Mouse (Mus musculus): ENCODE results near the gene Kcnd1. TPM values are rescaled to one million over a fixed set of nuclear protein-coding genes. Genes with fewer than 3 reads are reported as not detected.

Gene Kcnd1
- polyA plus RNA-seq, 1 experiment: 6.2 TPM

DNA sequence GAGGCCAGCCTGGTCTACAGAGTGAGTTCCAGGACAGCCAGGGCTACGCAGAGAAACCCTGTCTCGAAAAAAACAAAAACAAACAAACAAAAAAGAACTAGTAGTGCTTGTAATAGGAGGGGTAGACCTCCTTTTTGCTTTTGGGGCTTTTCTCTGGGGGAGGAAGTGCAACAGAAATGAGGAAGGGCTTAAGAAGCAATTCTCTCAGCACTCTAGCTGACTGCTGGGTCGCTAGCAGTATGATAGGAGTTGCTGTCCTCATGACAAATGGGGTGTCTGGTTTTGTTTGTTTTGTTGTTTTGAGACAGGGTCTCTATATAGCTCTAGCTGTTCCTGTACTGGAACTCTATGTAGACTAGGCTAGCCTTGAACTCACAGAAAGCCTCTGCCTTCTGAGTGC lies 42.5 kb downstream of the Kcnd1 start:
- TF ChIP-seq CTCF (IDR thresholded peaks at IDR 0.05; ENCODE audit: borderline replicate concordance, extremely low read depth, insufficient read depth, insufficient read length) (no peak), POLR2A (IDR thresholded peaks at IDR 0.05; ENCODE audit: borderline replicate concordance, extremely low read depth, insufficient read depth, insufficient read length, poor library complexity, severe bottlenecking) (no peak)

DNA sequence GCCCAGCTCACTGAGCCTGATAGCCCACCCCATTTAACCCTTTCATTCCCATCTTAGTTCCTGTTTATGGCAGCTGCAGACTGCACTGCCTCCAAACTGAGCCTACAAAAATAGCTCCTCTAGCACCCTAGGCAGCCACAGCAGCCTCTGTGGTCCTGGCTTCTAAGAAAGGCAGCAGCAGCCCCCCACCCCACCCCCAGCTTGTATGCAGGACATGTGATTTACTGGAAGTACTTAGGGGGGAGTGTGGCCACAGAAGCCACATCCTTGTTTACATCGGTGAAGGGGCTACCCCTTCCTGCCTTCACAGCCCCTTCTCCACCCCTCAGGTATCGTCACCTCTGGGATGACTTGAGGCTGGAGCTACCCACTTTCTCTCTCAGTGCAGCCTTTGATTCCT lies 43.3 kb downstream of the Kcnd1 start:
- TF ChIP-seq CTCF (IDR thresholded peaks at IDR 0.05; ENCODE audit: borderline replicate concordance, extremely low read depth, insufficient read depth, insufficient read length) (no peak), POLR2A (IDR thresholded peaks at IDR 0.05; ENCODE audit: borderline replicate concordance, extremely low read depth, insufficient read depth, insufficient read length, poor library complexity, severe bottlenecking) (no peak)
- no peak for DNase-seq (ENCODE audit: low read depth)

More for the DNA sequence above, 42.5 kb downstream of the Kcnd1 start:
- no peak for DNase-seq (ENCODE audit: low read depth)

DNA sequence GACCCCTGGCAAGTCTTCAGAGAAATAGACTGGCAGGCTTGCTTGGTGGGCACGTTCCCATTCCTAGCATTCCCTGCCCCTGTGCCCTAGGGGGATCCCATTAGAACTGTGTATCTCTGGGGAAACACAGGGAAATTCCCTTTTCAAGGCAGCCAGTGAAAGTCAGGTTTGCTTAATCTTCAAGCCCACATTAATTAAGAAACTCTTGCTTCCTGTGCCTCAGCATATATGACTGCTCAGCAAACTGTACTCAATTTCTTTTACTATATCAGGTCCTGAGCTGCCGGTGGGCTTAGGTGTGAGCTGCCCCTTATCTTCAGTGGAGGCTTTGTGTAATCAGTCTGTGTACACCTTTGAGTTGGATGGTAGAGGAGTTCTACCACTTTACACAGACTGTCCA lies 43.7 kb downstream of the Kcnd1 start:
- no peak for TF ChIP-seq POLR2A (IDR thresholded peaks at IDR 0.05; ENCODE audit: borderline replicate concordance, extremely low read depth, insufficient read depth, insufficient read length, poor library complexity, severe bottlenecking)
- TF ChIP-seq CTCF (IDR thresholded peaks at IDR 0.05; ENCODE audit: borderline replicate concordance, extremely low read depth, insufficient read depth, insufficient read length): no peak
- DNase-seq (ENCODE audit: low read depth): no peak

DNA sequence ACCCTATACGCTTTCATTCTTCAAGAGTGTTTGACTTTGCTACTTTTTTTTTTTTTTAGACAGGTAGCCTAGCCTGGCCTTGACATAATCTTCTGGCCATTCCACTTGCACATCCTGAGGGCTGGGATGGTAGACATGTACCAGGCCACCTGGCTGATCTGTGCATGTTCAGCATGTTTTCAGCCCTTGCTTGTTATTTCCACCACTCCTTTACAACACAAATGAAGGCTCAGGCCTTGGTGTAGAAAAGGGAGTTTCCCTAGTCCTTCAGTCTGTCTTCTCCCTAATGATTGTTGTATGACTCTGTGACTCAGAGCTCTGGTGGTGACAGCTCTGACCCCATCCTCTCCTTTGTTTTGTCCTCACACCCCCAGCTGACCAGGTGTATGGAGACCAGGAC lies 45.1 kb downstream of the Kcnd1 start:
- DNase-seq (ENCODE audit: low read depth): no peak
- no peak for TF ChIP-seq CTCF (IDR thresholded peaks at IDR 0.05; ENCODE audit: borderline replicate concordance, extremely low read depth, insufficient read depth, insufficient read length)

DNA sequence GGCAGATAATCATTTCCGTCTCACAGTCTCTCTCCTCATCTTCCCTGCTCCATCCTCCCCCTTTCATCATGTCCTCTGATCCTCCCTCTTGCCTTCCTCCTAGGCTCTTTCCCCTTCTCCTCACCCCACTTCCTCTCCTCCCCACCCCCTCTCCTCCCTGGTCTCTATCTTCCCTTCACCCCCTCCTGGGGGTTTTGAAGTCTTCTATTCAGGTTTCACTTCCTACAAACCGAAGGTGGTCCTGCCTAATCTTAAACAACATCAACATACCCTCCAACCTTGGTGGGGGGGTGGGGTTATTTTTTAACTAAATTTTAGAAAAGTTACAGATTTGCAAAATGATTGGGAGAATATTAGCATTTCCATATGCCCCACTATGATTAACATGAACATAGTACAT lies 46.4 kb downstream of the Kcnd1 start:
- no peak for DNase-seq (ENCODE audit: low read depth)
- TF ChIP-seq POLR2A (IDR thresholded peaks at IDR 0.05; ENCODE audit: borderline replicate concordance, extremely low read depth, insufficient read depth, insufficient read length, poor library complexity, severe bottlenecking) (no peak), CTCF (IDR thresholded peaks at IDR 0.05; ENCODE audit: borderline replicate concordance, extremely low read depth, insufficient read depth, insufficient read length) (no peak)

DNA sequence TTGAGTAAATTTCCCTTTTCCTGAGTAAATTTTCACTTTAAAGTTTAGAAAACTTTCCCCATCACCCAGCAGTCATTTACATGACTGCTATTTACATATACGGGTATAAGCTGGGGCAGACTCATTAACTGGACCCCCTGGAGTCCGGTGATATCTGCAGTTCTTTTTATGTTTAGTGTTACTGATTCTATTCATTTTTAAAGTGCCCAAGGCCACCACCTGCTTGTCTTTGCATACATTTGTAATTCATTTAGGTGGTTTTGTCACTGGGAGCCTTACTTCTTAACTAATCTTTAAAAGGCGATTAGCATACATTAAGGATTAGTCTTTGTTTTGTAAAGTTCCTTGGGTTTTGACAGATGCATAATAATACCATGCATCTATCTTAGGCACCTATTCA lies 47.7 kb downstream of the Kcnd1 start:
- DNase-seq (ENCODE audit: low read depth): peak; percentile 49
- no peak for TF ChIP-seq POLR2A (IDR thresholded peaks at IDR 0.05; ENCODE audit: borderline replicate concordance, extremely low read depth, insufficient read depth, insufficient read length, poor library complexity, severe bottlenecking)
- no peak for TF ChIP-seq CTCF (IDR thresholded peaks at IDR 0.05; ENCODE audit: borderline replicate concordance, extremely low read depth, insufficient read depth, insufficient read length)

DNA sequence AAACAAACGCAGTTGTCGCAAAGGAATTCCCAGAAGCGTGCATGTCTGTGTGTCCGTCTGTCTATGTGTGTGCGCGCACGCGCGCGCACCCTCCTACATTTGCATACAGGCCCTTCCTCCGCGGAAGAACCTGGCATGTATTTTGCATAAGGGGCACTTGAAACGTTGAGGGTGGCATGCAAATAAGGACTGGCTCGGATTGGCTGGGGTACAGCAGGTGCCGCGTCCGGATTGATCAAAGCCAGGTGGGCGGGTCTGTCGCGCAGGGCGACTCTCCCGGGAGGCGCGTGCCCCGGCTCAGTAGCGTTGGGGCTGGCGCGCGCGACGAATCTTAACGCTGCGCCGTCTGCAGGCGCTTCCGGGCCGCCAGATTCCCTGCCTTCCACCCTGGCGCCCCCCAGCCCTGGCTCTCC lies 55.9 kb downstream of the Kcnd1 start, which contains the start of gene Pim2:
Pim2 (plus strand) TSS at position 256 of the 413 bp plus-strand sequence.
- no peak for TF ChIP-seq POLR2A (IDR thresholded peaks at IDR 0.05; ENCODE audit: borderline replicate concordance, extremely low read depth, insufficient read depth, insufficient read length, poor library complexity, severe bottlenecking)
- no peak for TF ChIP-seq CTCF (IDR thresholded peaks at IDR 0.05; ENCODE audit: borderline replicate concordance, extremely low read depth, insufficient read depth, insufficient read length)

DNA sequence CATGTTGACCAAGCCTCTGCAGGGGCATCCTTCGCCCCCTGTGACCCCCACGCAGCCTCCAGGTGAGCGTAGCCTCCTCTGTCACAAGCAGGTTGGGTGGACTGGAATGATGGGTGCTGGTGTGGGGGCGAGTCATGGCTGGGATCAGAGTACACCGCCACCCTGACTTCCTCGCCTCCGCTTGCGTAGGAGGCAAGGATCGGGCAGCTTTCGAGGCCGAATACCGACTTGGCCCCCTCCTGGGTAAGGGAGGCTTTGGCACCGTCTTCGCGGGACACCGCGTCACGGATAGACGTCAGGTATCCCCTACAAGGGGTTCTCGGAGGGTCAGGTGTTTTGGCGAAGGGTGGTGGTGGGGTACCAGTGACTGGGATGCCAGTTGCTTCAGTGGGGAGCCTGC lies 56.4 kb downstream of the Kcnd1 start:
- peak; percentile 11 for DNase-seq (ENCODE audit: low read depth)

More for the DNA sequence above, 55.9 kb downstream of the Kcnd1 start, which contains the start of gene Pim2:
- peak; percentile 94 for DNase-seq (ENCODE audit: low read depth)

DNA sequence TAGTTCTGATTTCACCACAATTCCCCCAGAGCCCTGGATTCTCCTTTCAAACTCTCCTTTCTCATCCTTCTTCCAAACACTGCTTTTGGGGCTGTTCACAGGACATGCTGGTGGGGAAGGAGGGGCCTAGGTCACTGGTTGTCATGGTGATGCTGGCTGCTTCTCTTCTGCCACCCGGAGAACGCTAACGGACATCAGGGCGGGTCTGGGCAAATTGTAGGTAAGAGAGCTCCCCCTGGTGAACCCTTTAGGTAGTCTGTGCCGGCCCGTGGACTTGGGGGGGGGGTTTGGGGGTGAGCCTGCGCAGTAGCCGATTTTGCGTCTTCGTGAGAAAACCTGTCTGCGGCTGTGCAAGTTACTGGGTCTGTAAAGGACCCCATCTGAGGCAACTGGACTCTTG lies 57.7 kb downstream of the Kcnd1 start:
- DNase-seq (ENCODE audit: low read depth): peak; percentile 90
- TF ChIP-seq POLR2A (IDR thresholded peaks at IDR 0.05; ENCODE audit: borderline replicate concordance, extremely low read depth, insufficient read depth, insufficient read length, poor library complexity, severe bottlenecking): no peak
- TF ChIP-seq CTCF (IDR thresholded peaks at IDR 0.05; ENCODE audit: borderline replicate concordance, extremely low read depth, insufficient read depth, insufficient read length): peak; percentile 54

More for the DNA sequence above, 56.4 kb downstream of the Kcnd1 start:
- TF ChIP-seq POLR2A (IDR thresholded peaks at IDR 0.05; ENCODE audit: borderline replicate concordance, extremely low read depth, insufficient read depth, insufficient read length, poor library complexity, severe bottlenecking): no peak
- TF ChIP-seq CTCF (IDR thresholded peaks at IDR 0.05; ENCODE audit: borderline replicate concordance, extremely low read depth, insufficient read depth, insufficient read length): no peak

DNA sequence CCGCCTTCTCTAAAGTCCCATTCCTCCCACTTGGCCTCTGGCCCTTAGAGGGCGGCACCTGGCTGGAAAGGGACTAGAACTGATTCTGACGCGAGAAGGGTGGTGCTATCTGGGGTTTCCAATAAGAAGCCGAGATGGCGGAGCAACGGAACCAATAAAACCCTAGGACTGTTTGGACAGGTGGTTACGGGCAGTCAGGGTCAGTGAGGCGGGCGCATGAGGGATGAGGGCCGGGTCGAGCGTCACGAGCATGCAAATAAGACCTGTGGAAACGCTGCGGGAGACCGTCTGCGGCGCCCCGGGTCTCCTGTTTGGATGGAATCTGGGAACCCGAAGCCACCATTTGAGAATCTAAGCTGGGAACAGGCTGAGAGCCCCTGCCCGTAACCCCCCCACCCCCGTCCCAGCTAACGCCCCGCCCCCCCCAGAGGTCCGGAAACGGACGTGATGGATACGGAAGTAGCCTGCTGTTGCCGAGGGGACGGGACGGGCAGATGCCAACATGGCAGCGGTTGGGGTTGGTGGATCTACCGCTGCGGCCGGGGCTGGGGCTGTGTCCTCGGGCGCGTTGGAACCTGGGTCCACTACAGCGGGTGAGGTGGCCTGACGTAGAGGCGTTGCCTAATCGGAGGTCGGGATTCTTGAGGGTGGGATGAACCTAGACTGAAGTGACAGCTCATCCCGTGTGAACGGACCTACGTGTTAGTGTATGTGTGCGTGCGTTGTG lies 61.9 kb downstream of the Kcnd1 start, which contains the start of gene Slc35a2:
Slc35a2 (plus strand) TSS at position 188 of the 727 bp plus-strand sequence.
- peak; percentile 91 for DNase-seq (ENCODE audit: low read depth)
- TF ChIP-seq POLR2A (IDR thresholded peaks at IDR 0.05; ENCODE audit: borderline replicate concordance, extremely low read depth, insufficient read depth, insufficient read length, poor library complexity, severe bottlenecking): no peak
- no peak for TF ChIP-seq CTCF (IDR thresholded peaks at IDR 0.05; ENCODE audit: borderline replicate concordance, extremely low read depth, insufficient read depth, insufficient read length)

Other genes with a start within 250 kb of the Kcnd1 start
- 0.07 and 0.13 TPM in 2 replicates for gene Foxp3, start 248.6 kb upstream of the Kcnd1 start, polyA plus RNA-seq (2012; rRNA removed)
- gene Ppp1r3f, start 248.0 kb upstream of the Kcnd1 start, polyA plus RNA-seq (2012; rRNA removed): 9.6 and 9.8 TPM in 2 replicates
- gene Ccdc22, start 216.8 kb upstream of the Kcnd1 start, polyA plus RNA-seq (2012; rRNA removed): 26.8 and 35.3 TPM in 2 replicates
- gene Cacna1f, start 215.2 kb upstream of the Kcnd1 start, polyA plus RNA-seq (2012; rRNA removed): 0.15 and 0.36 TPM in 2 replicates
- gene Syp, start 183.8 kb upstream of the Kcnd1 start, polyA plus RNA-seq (2012; rRNA removed): 160 and 180 TPM in 2 replicates
- 3.3 and 3.4 TPM in 2 replicates for gene Prickle3, start 165.0 kb upstream of the Kcnd1 start, polyA plus RNA-seq (2012; rRNA removed)
- 42.9 and 51.1 TPM in 2 replicates for gene Plp2, start 150.9 kb upstream of the Kcnd1 start, polyA plus RNA-seq (2012; rRNA removed)
- 0.14 and 0.21 TPM in 2 replicates for gene Magix, start 141.0 kb upstream of the Kcnd1 start, polyA plus RNA-seq (2012; rRNA removed)
- gene Gpkow, start 125.2 kb upstream of the Kcnd1 start, polyA plus RNA-seq (2012; rRNA removed): 24.5 and 28.2 TPM in 2 replicates
- 42.1 and 47.1 TPM in 2 replicates for gene Wdr45, start 108.0 kb upstream of the Kcnd1 start, polyA plus RNA-seq (2012; rRNA removed)
- 0.33 and 0.63 TPM in 2 replicates for gene Gm45208, start 100.0 kb upstream of the Kcnd1 start, polyA plus RNA-seq (2012; rRNA removed)
- gene Praf2, start 93.8 kb upstream of the Kcnd1 start, polyA plus RNA-seq (2012; rRNA removed): 95.6 and 106 TPM in 2 replicates
- gene Ccdc120, start 71.4 kb upstream of the Kcnd1 start, polyA plus RNA-seq (2012; rRNA removed): 86.8 and 89.7 TPM in 2 replicates
- 14.1 and 22.6 TPM in 2 replicates for gene Tfe3, start 59.7 kb upstream of the Kcnd1 start, polyA plus RNA-seq (2012; rRNA removed)
- 85.4 and 86.1 TPM in 2 replicates for gene Gripap1, start 32.5 kb upstream of the Kcnd1 start, polyA plus RNA-seq (2012; rRNA removed)
- gene Otud5, start 19.1 kb downstream of the Kcnd1 start, polyA plus RNA-seq (2012; rRNA removed): 42.4 and 56.4 TPM in 2 replicates
- gene Pim2, start 56.0 kb downstream of the Kcnd1 start, polyA plus RNA-seq (2012; rRNA removed): 19.8 and 23.3 TPM in 2 replicates
- 41.0 and 60.1 TPM in 2 replicates for gene Slc35a2, start 61.7 kb downstream of the Kcnd1 start, polyA plus RNA-seq (2012; rRNA removed)
- 191 and 193 TPM in 2 replicates for gene Pqbp1, start 77.0 kb downstream of the Kcnd1 start, polyA plus RNA-seq (2012; rRNA removed)
- 55.5 and 65.5 TPM in 2 replicates for gene Timm17b, start 77.1 kb downstream of the Kcnd1 start, polyA plus RNA-seq (2012; rRNA removed)
- gene Gm10491, start 85.5 kb downstream of the Kcnd1 start, polyA plus RNA-seq (2012; rRNA removed): not detected in 2 replicates
- not detected in 2 replicates for gene Gm10490, start 87.3 kb downstream of the Kcnd1 start, polyA plus RNA-seq (2012; rRNA removed)
- 88.1 and 140 TPM in 2 replicates for gene Pcsk1n, start 97.5 kb downstream of the Kcnd1 start, polyA plus RNA-seq (2012; rRNA removed)
- gene Eras, start 106.3 kb downstream of the Kcnd1 start, polyA plus RNA-seq (2012; rRNA removed): 0.06 TPM in 1 of 2 replicates, not detected in the other
- 114 and 119 TPM in 2 replicates for gene Hdac6, start 125.6 kb downstream of the Kcnd1 start, polyA plus RNA-seq (2012; rRNA removed)
- 0.29 and 0.44 TPM in 2 replicates for gene Gata1, start 155.8 kb downstream of the Kcnd1 start, polyA plus RNA-seq (2012; rRNA removed)
- gene Glod5, start 196.2 kb downstream of the Kcnd1 start, polyA plus RNA-seq (2012; rRNA removed): 0.33 and 0.43 TPM in 2 replicates

Measured in brain, embryonic 14.5 days (tissue).